Mouse (Mus musculus) brown adipose tissue, adult 24 weeks (tissue): ENCODE data around the gene Gm3147. TPM values are rescaled to one million over a fixed set of nuclear protein-coding genes. Genes with fewer than 3 reads are reported as not detected.
"Not testable (repeated sequence)": the region's sequence is repeated elsewhere in the genome, so short reads cannot be mapped to it uniquely, and the experiment has no call there.

Source experiments
- H3K27ac ChIP-seq: fragments of 200-500 bp; replicated peaks from 2 replicates; pipeline ENCODE4 v1.5.1; 2012; ENCODE audit warnings: low read depth, mild to moderate bottlenecking, low read length
- H3K4me1 ChIP-seq: fragments of 200-500 bp; 2 replicates; pipeline ENCODE4 v1.6.1; 2012; ENCODE audit warnings: low read length, mixed read lengths; ENCODE audit not compliant: control insufficient read depth, insufficient read depth, insufficient read length
- H3K4me3 ChIP-seq: fragments of 200-500 bp; 2 replicates; pipeline ENCODE4 v1.5.1; 2012; ENCODE audit warnings: low read depth, mild to moderate bottlenecking, low read length, moderate library complexity; ENCODE audit not compliant: insufficient read depth
- polyA plus RNA-seq: library from polyadenylated mRNA; stranded (reverse); fragments of >200 nt; gene quantifications from 2 replicates; pipeline ENCODE4 v1.2.4, GENCODE M21; 2012; ENCODE audit not compliant: missing spikeins, insufficient read depth, insufficient read length

The Gm3147 gene
- polyA plus RNA-seq, result not detected in 2 replicates

- not testable (repeated sequence) for H3K4me1 ChIP-seq, H3K27ac ChIP-seq, H3K4me3 ChIP-seq
These were observed at the start of gene Gm3147 for GRCm38 (mm10) chr5:94616242-94616641. TSS of gene Gm3147 (minus strand) at chr5:94616342.

- not testable (repeated sequence) for H3K4me3 ChIP-seq, H3K27ac ChIP-seq, H3K4me1 ChIP-seq
These were observed 31.9 kb upstream of the Gm3147 start, which contains the start of gene Gm6205 for GRCm38 (mm10) chr5:94648082-94648481. TSS of gene Gm6205 (plus strand) at chr5:94648382.

GRCm38 (mm10) chr5:94623679-94624078, 7.5 kb upstream of the Gm3147 start, which contains the start of gene Gm6509:
TSS of gene Gm6509 (plus strand) at chr5:94623979.
- not testable (repeated sequence) for H3K4me3 ChIP-seq, H3K27ac ChIP-seq, H3K4me1 ChIP-seq

Other genes starting within 250 kb of the Gm3147 start
- not detected in 2 replicates for gene Gm7682, start 170.6 kb downstream of the Gm3147 start, polyA plus RNA-seq
- not detected in 2 replicates for gene Gm3139, start 90.1 kb downstream of the Gm3147 start, polyA plus RNA-seq
- gene Gm6509, start 7.6 kb upstream of the Gm3147 start, polyA plus RNA-seq, result not detected in 2 replicates
- not detected in 2 replicates for gene Gm6205, start 32.0 kb upstream of the Gm3147 start, polyA plus RNA-seq
- not detected in 2 replicates for gene Gm3183, start 249.1 kb upstream of the Gm3147 start, polyA plus RNA-seq